Mouse (Mus musculus) activated CD4-positive, CD25-positive, alpha-beta regulatory T cell, adult 4 months (primary cell): Measurements from ENCODE around the gene Gmppa. TPM values are rescaled to one million over a fixed set of nuclear protein-coding genes. Genes with fewer than 3 reads are reported as not detected.

Source experiments
- ATAC-seq: one replicate; pipeline ENCODE4 v1.8.0; 2017
- polyA plus RNA-seq, 2 experiments: library from polyadenylated mRNA; unstranded; fragments of 100-300 nt; shearing (Covaris generic); gene quantifications; one replicate each; pipeline ENCODE4 v1.2.1; 2017

The Gmppa gene
- polyA plus RNA-seq, 2 experiments from 2014 or later: 43.8 to 51.5 TPM

DNA sequence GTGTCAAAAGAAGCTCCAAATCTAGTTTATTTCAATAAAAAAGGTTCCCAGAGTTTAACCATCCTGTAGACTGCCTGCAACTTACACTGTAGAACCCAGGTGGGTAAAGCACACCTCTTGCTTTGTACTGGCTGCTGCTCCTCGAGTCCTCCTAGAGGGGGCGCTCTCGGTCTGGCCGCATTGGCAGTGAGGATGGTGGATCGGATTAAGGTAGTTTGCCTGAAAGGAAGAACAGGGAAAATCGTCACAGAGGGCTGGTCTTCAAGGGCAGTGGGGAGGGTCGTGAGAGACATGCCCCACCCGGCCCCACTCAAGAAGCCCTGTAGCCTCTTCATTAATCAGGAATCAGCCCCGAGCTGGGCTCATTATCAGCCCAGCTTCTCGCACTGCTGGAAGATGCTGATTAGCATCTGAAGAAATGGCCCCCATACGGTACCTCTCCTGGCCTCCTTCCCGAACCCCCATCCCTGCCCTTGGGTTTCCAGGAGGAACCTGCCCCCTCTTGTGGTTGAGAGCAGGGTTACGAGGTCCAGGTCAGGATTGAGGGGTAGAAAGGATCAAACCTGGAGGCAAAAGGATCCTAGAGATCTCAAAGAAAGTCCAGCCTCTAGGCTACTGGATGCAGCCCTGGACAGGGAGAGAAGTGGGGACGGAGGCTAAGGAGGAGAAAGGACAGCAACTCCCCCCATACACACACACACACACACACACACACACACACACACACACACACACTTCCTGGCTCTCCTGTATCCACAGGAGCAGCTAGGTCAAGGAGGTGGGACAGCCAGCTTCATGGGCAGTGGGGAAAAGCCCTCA is 21.2 kb downstream of the Gmppa start:
- no peak for ATAC-seq

DNA sequence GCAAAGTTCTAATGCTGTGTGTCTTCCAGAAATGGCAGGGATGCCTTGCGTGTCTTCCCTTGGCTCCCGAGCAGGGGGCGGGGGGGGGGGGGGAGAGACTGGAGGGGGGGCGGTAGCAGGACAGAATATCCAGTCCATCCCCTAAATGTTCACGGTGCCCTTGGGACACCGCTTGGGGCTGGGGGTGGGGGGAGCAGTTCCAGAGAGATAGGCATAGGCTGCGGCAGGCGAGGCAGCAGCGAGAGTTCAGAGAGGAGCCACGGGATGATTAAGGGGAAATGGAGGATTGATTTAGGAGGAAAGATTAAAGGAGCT is 21.9 kb downstream of the Gmppa start:
- ATAC-seq: no peak

DNA sequence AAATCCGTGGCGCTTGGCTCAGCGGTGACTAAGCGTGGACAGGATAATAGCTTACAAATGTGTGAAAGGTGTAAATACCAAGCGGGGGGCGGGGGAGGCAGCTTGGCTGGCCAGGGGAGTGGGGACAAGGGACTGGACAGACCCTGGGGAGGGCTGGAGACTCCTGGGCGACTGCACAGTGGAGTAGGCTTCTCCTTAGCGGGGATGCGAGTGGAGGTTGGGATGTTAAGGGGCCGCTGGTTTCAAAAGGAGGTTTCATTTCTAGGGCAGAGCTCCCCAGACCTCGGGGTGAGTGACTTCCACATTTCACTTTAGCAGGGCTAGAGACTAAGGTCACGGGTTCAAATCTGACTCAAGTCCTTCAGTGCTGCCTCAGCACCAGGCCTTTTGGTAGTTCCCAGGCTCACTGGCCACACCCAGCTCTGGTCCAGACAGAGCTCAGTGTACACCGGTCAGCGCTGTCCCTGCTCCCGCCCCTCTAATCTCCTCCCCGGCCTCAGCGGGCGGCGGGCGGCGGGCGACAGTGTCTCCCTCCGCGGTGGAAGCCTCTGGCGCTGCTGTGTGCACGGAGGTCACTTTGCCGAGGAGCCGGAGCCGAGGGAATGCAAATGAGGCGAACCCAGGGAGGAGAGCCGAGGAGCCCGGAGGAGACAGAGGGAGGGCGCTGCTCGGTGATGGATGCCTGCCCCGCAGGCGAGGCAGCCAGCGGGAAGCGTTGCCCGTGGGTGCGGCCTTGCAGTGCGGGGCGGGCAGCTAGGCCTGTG is 22.5 kb downstream of the Gmppa start:
- no peak for ATAC-seq

DNA sequence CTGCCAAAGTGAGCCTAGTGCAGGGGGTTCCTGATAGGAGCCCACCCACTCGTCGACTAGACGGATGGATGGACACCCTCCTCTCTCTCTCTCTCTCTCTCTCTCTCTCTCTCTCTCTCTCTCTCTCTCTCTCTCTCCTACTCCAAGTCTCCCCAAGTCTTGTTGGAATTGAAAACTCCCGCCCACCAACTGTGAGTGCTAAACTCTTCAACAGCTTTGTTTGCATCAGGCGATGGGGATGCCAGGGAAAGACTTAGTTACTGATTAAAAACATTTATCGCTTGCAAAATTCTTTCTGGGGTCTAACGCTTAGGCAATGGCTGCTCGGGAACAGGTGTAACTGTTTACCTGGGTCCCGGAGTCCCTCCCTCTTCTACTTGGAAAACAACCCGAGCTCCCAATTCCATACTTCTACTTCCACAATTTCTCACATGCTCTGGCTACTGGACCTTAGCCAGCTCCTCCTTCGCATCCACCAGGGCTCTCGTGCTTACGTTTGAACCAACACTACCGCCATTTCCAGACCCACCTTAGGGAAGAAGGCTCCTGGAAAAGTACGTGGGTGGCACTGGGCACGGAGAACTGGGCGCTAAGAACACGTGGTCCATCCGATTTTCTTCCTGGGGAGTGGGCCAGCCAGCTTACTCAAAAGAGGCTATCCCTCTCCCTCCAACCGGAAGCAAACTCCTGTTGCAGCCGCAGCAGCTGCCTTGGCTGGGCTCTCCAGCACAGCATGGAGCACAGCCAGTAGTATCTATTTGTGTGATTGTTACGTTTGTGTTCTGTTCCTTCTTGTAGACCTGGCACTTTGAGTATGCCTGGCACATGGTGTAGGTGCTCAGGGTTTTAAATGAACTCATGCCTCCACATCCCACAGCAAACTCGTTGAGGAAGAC is 23.3 kb downstream of the Gmppa start:
- no peak for ATAC-seq

DNA sequence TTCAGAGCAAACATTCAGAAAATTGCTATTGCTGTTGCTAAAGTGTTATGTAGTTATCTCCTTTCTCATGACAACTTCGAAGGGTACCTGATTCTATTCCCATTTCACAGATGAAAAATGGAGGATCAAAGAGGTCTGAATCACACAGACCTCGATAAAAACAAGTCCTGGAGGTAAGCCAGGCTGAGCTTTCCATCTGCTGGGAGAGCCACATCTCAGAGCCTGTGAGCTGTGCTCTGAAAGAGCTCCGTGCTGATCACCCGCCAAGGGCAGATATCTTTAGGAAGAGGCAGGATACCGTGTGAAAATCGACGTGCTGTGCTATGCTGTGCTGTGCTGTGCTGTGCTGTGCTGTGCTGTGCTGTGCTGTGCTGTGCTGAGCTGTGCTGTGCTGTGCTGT is 24.6 kb downstream of the Gmppa start:
- ATAC-seq: no peak

DNA sequence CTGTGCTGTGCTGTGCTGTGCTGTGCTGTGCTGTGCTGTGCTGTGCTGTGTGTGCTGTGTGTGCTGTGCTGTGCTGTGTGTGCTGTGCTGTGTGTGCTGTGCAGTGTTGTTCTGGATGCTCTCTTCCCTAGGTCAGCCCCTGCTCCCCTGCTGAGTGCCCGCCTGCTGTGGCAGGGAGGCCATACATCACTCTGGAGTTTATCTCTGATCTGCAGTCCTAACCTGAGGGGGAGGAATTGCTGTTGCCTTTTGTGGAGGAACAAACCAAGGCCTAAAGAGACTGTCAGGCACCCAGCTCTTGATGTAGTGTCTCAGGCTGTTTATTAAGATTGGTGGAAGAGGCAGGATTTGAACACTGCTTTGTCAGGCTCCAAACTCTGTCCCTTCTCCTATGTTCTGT is 26.9 kb downstream of the Gmppa start:
- ATAC-seq: no peak

DNA sequence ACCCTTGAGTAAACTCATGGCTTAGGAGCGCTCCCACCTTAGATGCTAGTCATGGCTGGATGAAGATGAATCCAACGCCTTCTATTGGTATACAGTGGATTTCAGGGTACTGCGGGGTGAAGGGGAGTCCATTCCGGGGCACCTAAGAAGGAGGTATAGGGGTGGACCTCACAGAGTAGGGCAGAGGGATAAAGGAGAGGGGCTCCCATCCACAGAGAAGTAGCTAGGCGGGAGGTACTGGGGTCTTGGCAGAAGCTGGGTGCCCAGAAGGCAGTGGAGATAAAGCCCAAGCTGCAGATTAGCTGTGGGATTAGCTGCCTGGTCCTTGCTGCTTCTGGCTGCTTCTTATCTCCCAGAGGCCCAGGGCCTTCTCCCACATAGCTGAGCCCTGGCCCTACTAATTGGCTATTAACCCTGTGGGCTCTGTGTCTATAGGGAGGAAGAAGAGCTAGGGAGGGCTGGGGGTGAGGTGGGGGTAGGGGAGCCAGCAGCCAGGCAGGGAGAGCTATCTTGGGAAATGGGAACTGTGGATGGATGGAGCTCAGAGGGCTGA is 28.0 kb downstream of the Gmppa start:
- no peak for ATAC-seq

DNA sequence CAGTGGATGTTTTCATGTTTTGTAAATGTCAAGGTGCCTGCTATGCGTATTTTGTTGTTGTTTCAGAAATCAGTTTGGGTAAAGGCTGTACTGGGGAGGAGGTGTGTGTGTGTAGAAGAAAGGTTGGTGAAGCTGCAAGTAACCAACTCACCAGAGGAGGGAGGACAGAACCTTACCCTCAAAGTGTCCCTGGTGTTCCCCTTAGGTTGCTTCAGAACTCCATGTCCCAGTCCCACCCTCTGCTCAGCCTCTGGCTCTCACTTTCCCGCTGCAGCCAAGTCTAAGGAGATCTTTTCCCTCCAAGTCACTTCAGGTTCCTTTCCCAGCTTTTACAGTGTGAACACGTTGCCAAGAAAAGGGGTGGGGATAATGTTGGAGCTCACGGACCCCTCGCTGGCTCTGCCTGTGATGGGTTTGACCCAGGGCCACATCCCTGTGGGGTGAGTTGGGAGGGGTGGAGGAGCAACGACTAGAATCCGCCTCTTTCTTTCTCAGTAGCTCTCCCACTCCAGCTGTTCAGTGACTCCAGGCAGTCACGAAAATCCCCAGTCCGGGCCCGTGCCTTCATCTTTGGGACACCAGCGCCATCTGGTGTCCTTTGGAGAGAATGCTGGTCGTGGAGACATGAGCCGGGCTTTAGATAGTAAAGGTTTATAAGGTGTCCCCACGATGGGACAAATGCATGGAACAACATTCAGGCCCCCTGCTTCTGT is 31.6 kb downstream of the Gmppa start:
- ATAC-seq: peak; percentile 87

DNA sequence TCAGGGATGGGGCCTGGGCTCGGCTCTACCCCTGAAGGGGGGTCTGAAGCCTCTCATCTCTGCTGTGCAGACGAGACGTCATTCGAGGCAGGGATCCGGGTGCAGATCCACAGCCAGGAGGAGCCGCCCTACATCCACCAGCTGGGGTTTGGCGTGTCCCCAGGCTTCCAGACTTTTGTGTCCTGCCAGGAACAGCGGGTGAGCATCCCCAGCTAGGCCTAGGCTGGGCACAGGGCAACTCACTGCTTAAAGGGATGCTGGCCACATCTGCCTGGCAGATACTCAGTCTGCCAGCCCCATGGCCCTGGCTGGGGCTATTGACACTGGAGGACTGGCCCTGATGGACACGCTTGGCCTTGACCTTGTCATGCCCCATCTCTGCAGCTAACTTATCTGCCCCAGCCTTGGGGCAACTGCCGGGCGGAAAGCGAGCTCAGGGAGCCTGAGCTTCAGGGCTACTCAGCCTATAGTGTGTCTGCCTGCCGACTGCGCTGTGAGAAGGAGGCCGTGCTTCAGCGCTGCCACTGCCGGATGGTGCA is 33.6 kb downstream of the Gmppa start:
- no peak for ATAC-seq

DNA sequence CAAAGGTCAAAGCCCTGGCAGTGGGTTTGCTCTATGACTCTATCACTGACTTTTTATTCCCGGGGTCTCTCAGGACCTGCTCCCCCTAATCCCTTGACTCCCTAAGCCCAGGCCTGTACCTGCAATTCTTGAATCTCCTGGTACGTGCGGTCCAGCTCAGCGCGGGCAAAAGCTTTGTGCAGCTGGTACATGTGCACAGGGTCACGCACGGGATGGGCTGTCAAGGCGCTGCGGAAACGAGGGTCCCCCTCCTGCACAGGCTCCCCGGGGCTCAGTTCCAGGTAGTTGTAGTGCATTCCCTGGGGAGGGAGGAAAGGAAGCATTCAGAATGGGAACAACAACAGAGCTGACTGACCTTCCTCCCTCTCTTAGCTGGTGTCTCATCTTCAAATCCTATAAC is 40.7 kb downstream of the Gmppa start:
- ATAC-seq: no peak

DNA sequence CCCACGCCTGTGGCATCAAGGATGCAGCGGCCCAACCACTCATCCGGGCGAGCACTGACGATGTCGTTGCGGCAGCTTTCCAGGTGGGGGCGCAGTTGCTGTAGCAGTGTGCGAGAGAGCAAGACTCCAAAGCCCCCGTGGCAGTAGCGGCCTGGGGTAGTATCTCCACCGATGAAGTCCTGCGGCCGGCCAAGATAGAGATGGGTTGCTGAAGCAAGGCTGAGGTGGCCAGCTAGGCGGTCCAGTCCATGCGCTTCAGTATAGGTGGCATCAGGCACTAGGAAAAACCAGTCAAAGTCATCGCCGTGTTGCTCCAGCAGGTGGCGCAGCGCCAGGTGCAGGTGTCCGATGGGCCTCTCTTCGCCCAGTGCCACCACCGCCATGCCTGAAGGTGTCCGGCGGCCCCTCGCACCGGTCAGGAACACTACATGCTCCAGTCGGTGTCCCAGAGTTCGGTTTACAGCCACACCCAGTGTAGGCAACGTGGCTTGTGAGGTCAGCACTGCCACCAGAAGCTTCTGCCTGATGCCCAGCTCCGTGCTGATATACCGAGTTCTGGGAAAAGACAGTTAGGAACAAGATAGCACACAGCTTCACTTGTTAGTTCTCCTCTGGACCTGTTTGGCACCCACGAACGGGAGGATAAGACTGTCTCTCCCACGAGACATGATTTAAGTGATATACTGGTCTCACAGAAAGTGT is 41.7 kb downstream of the Gmppa start:
- peak; percentile 21 for ATAC-seq

DNA sequence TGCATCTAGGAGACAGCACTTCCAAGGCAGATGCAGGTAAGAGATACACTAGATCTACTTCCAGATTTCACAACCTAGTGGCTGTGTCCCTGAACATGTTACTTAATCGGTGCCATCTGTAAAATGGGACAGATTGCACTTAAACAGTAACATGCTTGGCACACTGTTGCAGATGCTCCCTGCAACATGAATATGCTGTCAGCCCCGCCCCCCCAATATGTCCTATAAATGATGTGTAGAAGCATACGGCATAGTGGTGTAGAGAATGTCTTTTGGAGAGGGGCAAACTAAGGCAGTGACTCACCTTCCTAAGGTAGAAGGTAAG is 42.2 kb downstream of the Gmppa start:
- ATAC-seq: no peak

DNA sequence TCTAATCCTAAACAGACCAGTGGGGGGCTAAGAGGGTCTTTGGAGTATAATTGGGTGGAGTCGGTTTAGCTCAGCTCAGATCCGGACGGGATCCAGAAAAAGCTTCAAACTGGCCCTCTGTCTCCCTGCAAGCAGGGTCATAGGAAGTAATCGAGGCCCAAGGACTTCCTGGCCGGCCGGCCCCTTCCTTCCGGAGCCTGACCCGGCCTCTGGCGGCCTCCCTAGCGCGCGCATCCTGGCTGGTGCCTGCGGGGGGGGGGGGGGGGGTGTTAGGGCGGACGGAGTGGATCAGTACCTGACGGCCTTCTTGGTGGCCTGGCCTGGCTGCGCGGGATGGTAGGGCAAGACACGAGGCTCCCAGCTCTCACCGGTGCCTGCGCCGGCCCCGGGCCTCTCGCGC is 42.8 kb downstream of the Gmppa start:
- peak; percentile 4 for ATAC-seq

DNA sequence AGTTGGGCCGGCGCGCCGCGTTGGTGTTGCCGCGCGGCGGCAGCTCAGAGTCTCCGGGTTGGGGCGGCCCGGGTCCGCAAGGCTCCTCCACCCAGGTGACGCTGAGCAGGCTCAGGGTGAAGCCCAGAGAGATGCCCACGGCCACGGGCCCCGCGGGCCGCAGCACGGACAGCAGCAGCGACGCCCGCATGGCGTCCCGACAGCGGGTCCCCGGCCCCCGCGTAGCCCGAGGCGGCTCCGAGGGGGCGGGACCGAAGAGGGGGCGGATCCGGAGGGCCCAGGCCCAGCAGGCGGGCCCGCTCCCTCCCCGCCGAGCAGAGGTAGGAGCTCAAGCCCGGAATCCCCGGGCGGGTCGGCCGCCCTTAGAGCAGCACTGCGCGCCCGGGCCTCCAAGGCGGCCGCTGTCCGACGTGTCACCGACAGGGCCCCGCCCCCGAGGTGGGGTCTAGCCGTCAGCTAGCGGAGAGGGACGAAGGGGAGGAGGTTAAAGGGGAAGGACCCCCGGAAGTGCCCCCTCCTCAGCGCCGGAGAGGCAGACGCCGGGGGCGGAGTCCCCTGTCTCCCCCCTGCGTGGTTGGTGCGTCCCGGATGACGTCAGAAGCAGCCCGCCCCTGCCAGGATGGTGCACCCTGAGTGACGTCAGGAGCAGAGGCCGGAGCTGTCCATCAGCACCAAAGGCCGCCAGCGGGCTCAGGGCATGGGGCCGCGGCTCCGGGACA is 43.3 kb downstream of the Gmppa start, which contains the start of the genes Chpf and Tmem198:
Gene Chpf (minus strand): TSS at position 392 of the 719 bp plus-strand sequence.
Gene Tmem198 (plus strand): TSS at position 617 of the 719 bp plus-strand sequence.
- peak; percentile 83 for ATAC-seq

DNA sequence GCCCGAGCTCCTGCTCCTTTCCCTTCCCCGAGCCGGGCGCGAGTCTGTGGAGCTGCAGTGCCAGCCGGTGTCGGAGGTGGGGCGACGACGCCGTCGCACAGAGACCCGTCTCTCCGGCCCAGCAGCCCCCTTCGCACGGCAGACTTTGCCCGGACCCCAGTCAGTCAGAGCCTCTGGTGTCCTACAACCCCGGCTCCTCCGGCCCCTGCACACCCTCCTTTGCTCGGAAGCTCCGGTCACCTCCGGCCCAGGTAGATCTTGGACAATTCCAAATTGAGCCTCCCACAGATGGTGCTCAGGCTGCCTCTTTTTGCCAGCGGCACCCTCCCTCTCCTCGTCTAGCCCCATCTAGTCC is 43.9 kb downstream of the Gmppa start:
- ATAC-seq: no peak

DNA sequence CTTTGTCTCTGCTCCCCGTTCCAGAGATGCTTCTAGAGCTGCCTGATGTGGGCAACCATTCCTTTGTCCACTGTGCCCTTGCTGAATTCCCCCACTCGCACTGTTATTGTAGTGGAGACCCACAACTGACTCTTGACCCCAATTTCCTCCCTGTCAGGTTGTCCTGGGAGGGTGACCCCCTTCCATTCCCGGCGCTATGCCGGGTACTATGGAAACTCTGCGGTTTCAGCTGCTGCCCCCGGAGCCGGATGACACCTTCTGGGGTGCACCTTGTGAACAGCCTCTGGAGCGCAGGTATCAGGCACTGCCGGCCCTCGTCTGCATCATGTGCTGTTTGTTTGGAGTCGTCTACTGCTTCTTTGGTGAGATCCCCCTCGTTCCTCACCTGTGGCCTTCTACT is 44.3 kb downstream of the Gmppa start:
- no peak for ATAC-seq

DNA sequence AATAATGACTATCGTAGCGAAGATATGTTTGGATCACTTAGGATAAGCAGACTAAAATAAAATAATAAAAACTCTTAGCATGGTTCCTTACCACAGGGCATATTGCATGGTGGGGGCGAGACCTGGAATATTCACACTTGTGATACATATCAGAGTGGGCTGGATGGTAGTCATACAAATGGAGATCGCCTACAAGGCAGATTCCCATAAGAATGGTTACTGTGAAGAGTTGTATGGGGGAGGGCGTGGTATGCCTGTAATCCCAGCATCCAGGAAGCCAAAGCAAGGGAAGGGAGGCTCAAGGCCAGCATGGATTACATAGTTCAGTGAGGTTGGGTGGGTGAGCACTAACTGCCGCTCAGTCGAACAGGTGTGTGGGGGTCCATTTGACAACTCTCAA is 45.0 kb downstream of the Gmppa start:
- no peak for ATAC-seq

DNA sequence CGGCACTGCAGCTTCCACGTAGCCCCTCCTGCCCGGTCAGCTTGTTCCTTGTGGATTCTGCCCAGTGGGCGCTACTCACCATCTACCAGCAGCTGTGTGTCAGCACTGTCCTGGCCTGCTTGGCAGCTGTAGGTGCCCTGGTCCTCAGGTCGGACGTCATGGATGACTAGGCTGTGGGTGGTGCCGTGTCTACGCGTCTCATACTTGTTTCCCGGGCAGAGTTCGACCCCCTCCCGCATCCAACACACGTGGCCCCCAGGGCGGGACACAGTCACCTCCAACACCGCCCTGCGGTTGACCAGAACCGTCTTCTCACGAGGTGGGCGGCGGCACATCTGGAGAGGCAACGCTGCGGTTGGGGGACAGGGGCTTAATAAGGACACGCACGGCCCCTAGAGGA is 50.8 kb downstream of the Gmppa start:
- ATAC-seq: no peak

DNA sequence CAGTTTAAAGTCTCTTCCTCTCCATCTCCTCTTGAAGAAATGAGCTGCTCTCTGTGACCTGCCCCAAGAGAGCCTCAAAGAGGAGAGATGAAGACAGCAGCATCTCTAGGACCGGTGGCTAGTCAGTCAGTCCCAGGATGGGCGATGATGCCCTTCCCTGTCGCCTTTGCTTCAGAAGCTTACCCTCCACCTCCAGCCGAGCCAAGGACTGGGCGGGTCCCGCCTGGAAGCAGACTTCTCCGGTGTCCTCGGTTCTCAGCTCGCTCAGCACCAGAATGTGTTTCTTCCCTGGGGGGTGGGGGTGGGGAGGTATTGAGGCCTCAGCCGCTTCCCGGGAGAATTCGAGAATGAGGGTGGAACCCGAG is 51.3 kb downstream of the Gmppa start:
- ATAC-seq: no peak

DNA sequence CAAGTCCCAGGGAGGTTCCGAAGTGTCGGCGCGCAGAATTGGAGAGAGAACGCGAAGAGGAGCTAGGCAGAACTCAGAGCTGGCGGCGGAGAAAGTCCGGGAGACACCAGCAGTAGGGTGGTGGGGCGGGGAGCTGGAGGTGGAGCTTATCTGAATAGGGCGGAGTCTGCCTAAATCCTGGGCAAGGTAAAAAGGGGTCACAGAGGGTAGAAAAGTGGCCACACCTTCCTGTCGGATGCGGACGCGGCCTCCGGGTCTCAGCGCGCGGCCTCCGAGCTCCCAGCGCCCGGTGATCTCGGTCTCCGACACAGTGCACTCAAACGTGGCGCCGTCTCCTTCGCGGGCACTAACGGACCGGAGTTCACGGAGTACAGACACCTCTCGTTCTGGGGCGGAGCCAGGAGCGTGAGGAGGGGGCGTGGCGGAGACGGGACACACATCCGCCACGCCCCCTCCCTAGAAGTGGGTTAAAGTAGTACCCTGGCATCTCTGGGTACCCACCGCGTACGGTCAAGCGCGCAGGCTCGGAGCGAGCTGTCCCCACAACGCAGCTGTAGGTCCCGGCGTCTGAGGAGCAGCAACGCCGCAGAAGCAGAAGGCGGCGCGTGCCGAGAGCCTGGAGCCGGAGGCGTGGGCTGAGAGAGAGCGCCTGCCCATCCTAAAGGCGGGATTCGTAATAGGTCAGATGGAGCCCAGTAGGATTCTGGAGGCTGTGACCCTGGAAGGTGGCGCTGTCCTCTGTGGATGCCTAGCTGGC is 51.9 kb downstream of the Gmppa start:
- peak; percentile 76 for ATAC-seq
